Mouse (Mus musculus): ENCODE data around the gene Tssk1. TPM values are rescaled to one million over a fixed set of nuclear protein-coding genes. Genes with fewer than 3 reads are reported as not detected.

The Tssk1 gene
- polyA plus RNA-seq, 1 experiment from 2014 or later: 0.05 TPM

GRCm38 (mm10) chr16:17875174-17875573, 18.8 kb upstream of the Tssk1 start:
- H3K36me3 ChIP-seq (ENCODE audit: poor library complexity, severe bottlenecking): peaks cover 48% of the 10 kb centered on the region
- no peak overlapping the region for H3K4me3 ChIP-seq
- no peak for ATAC-seq
- no peaks in the 10 kb centered on the region for H3K4me1 ChIP-seq
- no peak overlapping the region for H3K9ac ChIP-seq
- no peaks in the 10 kb centered on the region for H3K27me3 ChIP-seq
- no peak overlapping the region for H3K4me2 ChIP-seq
- H3K9me3 ChIP-seq (replicated peaks): no peaks in the 10 kb centered on the region
- 90% methylated on average over 4 of the region's 4 CpGs for whole genome bisulfite sequencing
- no peak overlapping the region for H3K27ac ChIP-seq

GRCm38 (mm10) chr16:17876096-17876495, 17.9 kb upstream of the Tssk1 start:
- Histone ChIP-seq H3K4me1 (no peaks in the 10 kb centered on the region), H3K4me2 (no peak overlapping the region), H3K9ac (no peak overlapping the region), H3K9me3 (replicated peaks) (no peaks in the 10 kb centered on the region), H3K27me3 (no peaks in the 10 kb centered on the region), H3K36me3 (ENCODE audit: poor library complexity, severe bottlenecking) (peaks cover 41% of the 10 kb centered on the region), H3K4me3 (no peak overlapping the region), H3K27ac (no peak overlapping the region)
- WGBS: 93% methylated on average over 1 of the region's 1 CpGs
- ATAC-seq: no peak

- H3K27ac ChIP-seq: no peak overlapping the region
- H3K27me3 ChIP-seq: no peaks in the 10 kb centered on the region
- H3K4me1 ChIP-seq: peaks cover 3% of the 10 kb centered on the region; the same call in 1 of the 2 replicates
- H3K9ac ChIP-seq: no peak overlapping the region
- ATAC-seq: no peak
- no peak overlapping the region for H3K4me2 ChIP-seq
- H3K9me3 ChIP-seq (replicated peaks): no peaks in the 10 kb centered on the region
- WGBS: 97% methylated on average over 4 of the region's 4 CpGs
- peaks cover 43% of the 10 kb centered on the region for H3K36me3 ChIP-seq (ENCODE audit: poor library complexity, severe bottlenecking)
- H3K4me3 ChIP-seq: no peak overlapping the region
Measured at GRCm38 (mm10) chr16:17879571-17879970, 14.5 kb upstream of the Tssk1 start.

DNA sequence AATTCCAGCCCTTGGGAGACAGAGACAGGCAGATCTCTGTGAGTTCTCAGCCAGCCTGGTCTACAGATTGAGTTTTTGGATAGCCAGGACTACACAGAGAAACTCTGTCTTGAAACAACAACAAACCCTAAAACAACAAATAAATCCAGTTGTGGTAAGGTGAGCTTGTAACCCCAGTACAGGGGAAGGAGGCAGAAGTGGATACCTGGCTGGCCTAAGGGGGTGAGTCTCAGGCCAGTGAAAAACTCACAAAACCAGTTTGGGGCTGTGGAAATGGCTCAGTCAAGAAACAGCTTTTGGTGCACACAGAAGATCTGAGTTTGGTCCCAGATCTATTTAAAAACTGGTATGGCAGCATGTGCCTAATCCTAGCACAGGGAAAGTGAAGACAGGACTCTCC, 11.8 kb upstream of the Tssk1 start:
- peaks cover 13% of the 10 kb centered on the region; the same call in 1 of the 2 replicates for H3K4me1 ChIP-seq
- H3K36me3 ChIP-seq (ENCODE audit: poor library complexity, severe bottlenecking): peaks cover 39% of the 10 kb centered on the region
- no peak overlapping the region for H3K4me3 ChIP-seq
- no peaks in the 10 kb centered on the region for H3K27me3 ChIP-seq
- H3K4me2 ChIP-seq: no peak overlapping the region
- no peak overlapping the region for H3K27ac ChIP-seq
- H3K9ac ChIP-seq: no peak overlapping the region
- H3K9me3 ChIP-seq (replicated peaks): no peaks in the 10 kb centered on the region
- ATAC-seq: no peak

DNA sequence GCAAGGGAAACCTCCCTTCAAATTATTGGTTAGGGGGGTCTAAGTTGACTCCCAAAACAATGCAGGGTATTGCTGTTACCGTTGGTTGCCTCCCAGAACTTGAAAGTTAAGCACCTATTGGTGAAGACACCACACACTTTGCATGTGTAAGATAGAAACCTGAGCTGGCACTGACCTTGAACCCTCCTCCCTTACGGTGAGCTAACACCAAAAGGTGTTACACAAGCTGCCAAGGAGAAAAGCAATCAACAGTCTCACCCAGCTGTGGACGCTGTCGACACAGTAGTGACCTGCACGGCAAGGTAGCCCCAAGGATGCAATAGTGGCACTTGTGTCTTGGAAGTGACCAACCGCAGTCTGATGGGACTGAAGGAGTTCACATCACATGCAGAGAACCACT, 9.9 kb upstream of the Tssk1 start:
- no peak overlapping the region for H3K9ac ChIP-seq
- no peak overlapping the region for H3K27ac ChIP-seq
- H3K4me3 ChIP-seq: no peak overlapping the region
- WGBS: 88% methylated on average over 6 of the region's 6 CpGs
- no peak for ATAC-seq
- H3K27me3 ChIP-seq: no peaks in the 10 kb centered on the region
- peaks cover 13% of the 10 kb centered on the region; the same call in 1 of the 2 replicates for H3K4me1 ChIP-seq
- H3K36me3 ChIP-seq (ENCODE audit: poor library complexity, severe bottlenecking): peaks cover 29% of the 10 kb centered on the region
- no peak overlapping the region for H3K4me2 ChIP-seq
- H3K9me3 ChIP-seq (replicated peaks): no peaks in the 10 kb centered on the region

GRCm38 (mm10) chr16:17889689-17890341, 4.2 kb upstream of the Tssk1 start:
- Histone ChIP-seq H3K36me3 (ENCODE audit: poor library complexity, severe bottlenecking) (no peaks in the 10 kb centered on the region), H3K4me3 (peak overlapping the region; percentile 95), H3K27ac (no peak overlapping the region), H3K9ac (peak overlapping the region; percentile 97), H3K27me3 (0 out of 2 replicates have a peak, but pooled peaks cover 3% of the 10 kb centered on the region), H3K4me2 (peak overlapping the region; percentile 73), H3K4me1 (peaks cover 36% of the 10 kb centered on the region), H3K9me3 (replicated peaks) (no peaks in the 10 kb centered on the region)
- 80% methylated on average over 6 of the region's 6 CpGs for WGBS
- ATAC-seq: no peak

- Histone ChIP-seq H3K27ac (no peak overlapping the region), H3K27me3 (0 out of 2 replicates have a peak, but pooled peaks cover 3% of the 10 kb centered on the region), H3K4me1 (peaks cover 36% of the 10 kb centered on the region), H3K4me3 (peak overlapping the region; percentile 95), H3K4me2 (peak overlapping the region; percentile 73), H3K36me3 (ENCODE audit: poor library complexity, severe bottlenecking) (no peaks in the 10 kb centered on the region), H3K9ac (peak overlapping the region; percentile 97), H3K9me3 (replicated peaks) (no peaks in the 10 kb centered on the region)
- no peak for ATAC-seq
- 56% methylated on average over 2 of the region's 2 CpGs for WGBS
Measured at GRCm38 (mm10) chr16:17890342-17890727, 3.7 kb upstream of the Tssk1 start.

DNA sequence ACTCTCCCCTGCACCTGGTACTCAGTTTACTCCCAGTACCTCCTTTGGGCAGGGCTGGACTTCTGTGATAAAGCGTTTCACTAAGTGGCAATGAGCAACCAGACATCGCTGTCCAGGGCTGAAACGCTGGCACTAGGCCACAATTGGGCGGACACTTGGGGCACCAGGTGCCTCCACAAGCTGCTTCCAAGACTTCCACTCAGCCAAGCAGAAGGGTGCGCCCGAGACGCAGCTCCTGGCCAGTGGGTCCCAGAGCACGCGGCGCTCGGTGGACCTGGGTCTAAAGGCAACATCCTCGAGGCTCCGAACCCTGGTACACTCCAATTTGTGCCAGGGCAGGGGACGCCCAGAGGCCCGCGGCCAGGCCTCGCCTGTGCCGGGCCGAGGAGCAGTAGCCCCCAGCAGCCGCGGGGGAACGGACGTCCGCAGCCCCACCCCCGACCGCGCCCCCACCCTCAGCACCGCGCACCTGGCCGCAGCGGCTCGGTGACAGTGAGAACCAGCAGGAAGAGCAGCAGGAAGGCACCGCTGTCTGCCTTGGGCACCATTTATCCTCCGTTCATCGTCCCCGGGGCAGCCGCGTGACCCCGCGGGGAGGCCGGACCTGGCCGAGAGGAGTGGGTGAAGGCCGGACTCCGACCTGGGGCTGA, 3.0 kb upstream of the Tssk1 start:
- H3K36me3 ChIP-seq (ENCODE audit: poor library complexity, severe bottlenecking): no peaks in the 10 kb centered on the region
- ATAC-seq: peak; percentile 59
- no peaks in the 10 kb centered on the region for H3K9me3 ChIP-seq (replicated peaks)
- peaks cover 33% of the 10 kb centered on the region for H3K4me1 ChIP-seq
- H3K27me3 ChIP-seq: 0 out of 2 replicates have a peak, but pooled peaks cover 3% of the 10 kb centered on the region
- peak overlapping the region; percentile 97 for H3K9ac ChIP-seq
- H3K4me2 ChIP-seq: peak overlapping the region; percentile 73
- peak overlapping the region; percentile 95 for H3K4me3 ChIP-seq
- peak overlapping the region; percentile 94 for H3K27ac ChIP-seq
- WGBS: 1% methylated on average over 44 of the region's 44 CpGs

DNA sequence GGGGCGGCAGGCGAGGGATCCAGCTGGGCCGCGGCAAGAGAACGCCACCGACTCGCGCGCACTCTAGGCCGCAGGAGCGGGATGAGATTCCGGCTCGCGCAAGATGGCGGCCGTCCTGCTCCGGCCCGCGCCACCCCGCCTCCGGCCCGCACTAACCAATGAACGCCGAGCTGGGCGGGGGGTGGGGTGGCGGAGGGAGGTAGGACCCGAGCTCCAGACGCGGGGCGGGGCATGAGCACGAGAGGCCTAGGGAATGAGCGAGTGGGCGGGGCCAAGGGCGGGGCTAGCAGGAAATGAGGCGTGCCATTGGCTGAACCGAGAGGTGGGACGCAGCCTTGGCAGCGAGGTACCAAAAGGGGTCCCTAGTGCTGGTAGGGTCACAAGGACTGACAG, 2.5 kb upstream of the Tssk1 start, which contains the start of gene Gm20518:
TSS of gene Gm20518 (minus strand) at position 105 of the 393 bp plus-strand sequence.
- Histone ChIP-seq H3K36me3 (ENCODE audit: poor library complexity, severe bottlenecking) (no peaks in the 10 kb centered on the region), H3K9me3 (replicated peaks) (no peaks in the 10 kb centered on the region), H3K4me3 (peak within 1 kb of the TSS; percentile 95), H3K27me3 (0 out of 2 replicates have a peak, but pooled peaks cover 3% of the 10 kb centered on the region), H3K27ac (peak within 1 kb of the TSS; percentile 94), H3K9ac (peak within 1 kb of the TSS; percentile 97), H3K4me2 (peak within 1 kb of the TSS; percentile 73), H3K4me1 (peaks cover 30% of the 10 kb centered on the region)
- WGBS: 2% methylated on average over 38 of the region's 38 CpGs
- peak; percentile 97 for ATAC-seq

DNA sequence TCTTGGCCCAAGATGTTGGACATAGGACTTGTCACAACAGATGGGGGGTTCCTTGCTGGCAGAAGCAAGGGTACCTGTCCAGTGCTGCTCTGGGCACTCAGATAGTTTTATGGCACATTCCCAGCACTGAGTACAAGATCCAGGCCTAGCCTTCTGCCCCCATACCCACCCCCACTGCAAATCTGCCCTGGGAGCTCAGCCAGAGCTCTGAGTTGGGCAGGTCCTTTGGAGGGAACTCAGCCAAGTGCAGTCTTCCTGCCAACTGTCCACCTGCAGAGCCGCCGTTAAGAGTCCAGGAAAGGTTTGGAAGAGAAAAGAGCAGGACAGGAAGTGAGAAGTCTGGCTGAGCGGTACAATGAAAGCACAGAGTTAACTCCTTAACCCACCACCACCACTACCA, 1.4 kb upstream of the Tssk1 start:
- Histone ChIP-seq H3K9ac (no peak overlapping the region), H3K4me2 (no peak overlapping the region; the same call in 1 of the 2 replicates), H3K4me1 (peaks cover 26% of the 10 kb centered on the region), H3K27me3 (0 out of 2 replicates have a peak, but pooled peaks cover 3% of the 10 kb centered on the region), H3K4me3 (no peak overlapping the region), H3K27ac (no peak overlapping the region), H3K9me3 (replicated peaks) (no peaks in the 10 kb centered on the region), H3K36me3 (ENCODE audit: poor library complexity, severe bottlenecking) (no peaks in the 10 kb centered on the region)
- 71% methylated on average over 3 of the region's 3 CpGs for WGBS
- ATAC-seq: no peak

GRCm38 (mm10) chr16:17896091-17896490, 2.1 kb downstream of the Tssk1 start:
- peaks cover 28% of the 10 kb centered on the region for H3K36me3 ChIP-seq (ENCODE audit: poor library complexity, severe bottlenecking)
- ATAC-seq: no peak
- H3K27ac ChIP-seq: no peak overlapping the region
- no peak overlapping the region for H3K4me3 ChIP-seq
- no peak overlapping the region for H3K4me2 ChIP-seq
- H3K4me1 ChIP-seq: peaks cover 10% of the 10 kb centered on the region
- H3K27me3 ChIP-seq: 0 out of 2 replicates have a peak, but pooled peaks cover 3% of the 10 kb centered on the region
- H3K9me3 ChIP-seq (replicated peaks): no peaks in the 10 kb centered on the region
- H3K9ac ChIP-seq: no peak overlapping the region

DNA sequence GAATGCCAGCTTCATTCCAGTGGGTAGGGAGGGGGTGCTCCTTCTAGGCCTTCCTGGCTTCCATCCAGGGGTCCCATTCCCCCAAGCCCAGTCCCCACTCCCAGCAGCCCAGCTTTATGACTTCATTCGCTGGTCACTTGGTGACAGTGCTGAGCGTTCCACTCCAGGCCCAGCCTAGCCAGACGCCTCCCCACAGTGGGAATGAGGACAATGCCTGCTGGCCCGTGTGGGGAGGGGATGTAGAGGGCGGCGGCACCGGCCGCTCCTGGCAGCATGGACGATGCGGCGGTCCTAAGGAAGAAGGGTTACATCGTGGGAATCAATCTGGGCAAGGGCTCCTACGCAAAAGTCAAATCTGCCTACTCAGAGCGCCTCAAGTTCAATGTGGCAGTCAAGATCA, 4.4 kb downstream of the Tssk1 start, which contains the start of the genes Dgcr2 and Tssk2:
TSS of gene Dgcr2 (minus strand) at position 101 of the 400 bp plus-strand sequence.
TSS of gene Tssk2 (plus strand) at position 176 of the 400 bp plus-strand sequence.
- Histone ChIP-seq H3K27me3 (0 out of 2 replicates have a peak, but pooled peaks cover 3% of the 10 kb centered on the region), H3K27ac (no peak within 1 kb of the TSS), H3K4me1 (no peaks in the 10 kb centered on the region), H3K4me2 (no peak within 1 kb of the TSS), H3K9ac (no peak within 1 kb of the TSS), H3K9me3 (replicated peaks) (no peaks in the 10 kb centered on the region), H3K36me3 (ENCODE audit: poor library complexity, severe bottlenecking) (peaks cover 52% of the 10 kb centered on the region), H3K4me3 (no peak within 1 kb of the TSS)
- ATAC-seq: no peak
- 90% methylated on average over 14 of the region's 14 CpGs for WGBS
